Comparison of ENCODE assay signal across 8 mouse cellular contexts in the genomic region with DNA sequence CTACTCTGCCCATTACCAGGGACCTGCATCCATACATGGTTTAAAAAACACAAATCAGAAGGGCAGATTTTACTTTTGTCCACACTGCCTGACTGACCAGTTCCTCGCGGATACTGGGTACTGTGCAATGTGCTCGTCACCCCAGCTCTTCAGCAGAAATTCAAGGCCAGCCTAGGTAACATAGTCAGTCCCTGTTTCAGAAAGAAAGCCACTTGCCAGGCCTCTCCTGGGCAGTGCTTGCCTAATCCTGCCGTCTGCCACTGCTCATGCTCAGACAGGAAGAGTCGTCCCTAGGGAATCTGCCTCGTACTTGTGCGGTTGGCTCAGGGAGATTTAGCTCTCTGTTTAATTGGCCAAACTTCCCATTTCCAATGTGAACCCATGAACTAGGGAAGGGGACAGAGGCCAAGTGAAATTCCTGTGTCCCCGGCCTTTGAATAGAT. TPM values are rescaled to one million over a fixed set of nuclear protein-coding genes. Genes with fewer than 3 reads are reported as not detected.
DNase-seq lines count a peak whose midpoint lies in the region; ATAC-seq and TF ChIP-seq lines count a peak whose summit lies in the region.

No protein-coding gene starts in this region.

- H3K36me3 ChIP-seq in heart, adult 2 months (ENCODE audit: control insufficient read depth, insufficient read depth, low read length): no peaks in the 10 kb centered on the region; the same call in 1 of the 2 replicates
- peaks cover 23% of the 10 kb centered on the region for H3K36me3 ChIP-seq in kidney, postnatal 0 days (ENCODE audit: insufficient read depth, low read length)

- H3K9me3 ChIP-seq in kidney, postnatal 0 days (replicated peaks; ENCODE audit: low read length): no peaks in the 10 kb centered on the region

- H3K27me3 ChIP-seq in heart, adult 2 months (ENCODE audit: control insufficient read depth, insufficient read depth, low read length): no peaks in the 10 kb centered on the region
- H3K27me3 ChIP-seq in kidney, postnatal 0 days (ENCODE audit: insufficient read depth, low read length): no peaks in the 10 kb centered on the region

- no peak overlapping the region for H3K4me2 ChIP-seq in kidney, postnatal 0 days (ENCODE audit: low read length)

- peak; percentile 74 for DNase-seq in gastrocnemius, adult 2 months
- no peak for DNase-seq in gastrocnemius, postnatal 10 days
- DNase-seq in adipocyte (ENCODE audit: low spot score): peak; percentile 98
- peak; percentile 65 to 79 for DNase-seq in heart, adult 2 months
- peak; percentile 82 for DNase-seq in kidney, postnatal 0 days (ENCODE audit: low spot score)
- DNase-seq in thymus, postnatal 36 days: no peak
- no peak for DNase-seq in T-cell, adult 2 months (ENCODE audit: low spot score)
- no peak for DNase-seq in layer of hippocampus, adult 11-12 months (ENCODE audit: low spot score)

- TF ChIP-seq POLR2A in heart, adult 2 months (IDR thresholded peaks at IDR 0.05; ENCODE audit: insufficient read depth, low read depth, low read length): no peak

- no peak overlapping the region for H3K9ac ChIP-seq in heart, adult 2 months (ENCODE audit: low read depth, low read length)
- no peak overlapping the region for H3K9ac ChIP-seq in kidney, postnatal 0 days (ENCODE audit: low read depth, low read length)

- no peak for ATAC-seq in kidney, postnatal 0 days (replicated peaks; ENCODE audit: low FRiP score, low read depth)

- peaks cover 38% of the 10 kb centered on the region for H3K4me1 ChIP-seq in heart, adult 2 months (ENCODE audit: control insufficient read depth, insufficient read depth, low read length)
- H3K4me1 ChIP-seq in kidney, postnatal 0 days (replicated peaks; ENCODE audit: insufficient read depth, low read length): peaks cover 5% of the 10 kb centered on the region; the same call in 1 of the 2 replicates

- no peak overlapping the region for H3K4me3 ChIP-seq in gastrocnemius, adult 2 months
- H3K4me3 ChIP-seq in heart, adult 2 months: no peak overlapping the region; the same call in 1 of the 2 replicates
- H3K4me3 ChIP-seq in kidney, postnatal 0 days (replicated peaks; ENCODE audit: low read depth, low read length): no peak overlapping the region

- no peaks in the 10 kb centered on the region for H3K79me2 ChIP-seq in heart, adult 2 months (replicated peaks; ENCODE audit: control insufficient read depth, insufficient read depth, low read length)

- TF ChIP-seq EP300 in heart, adult 2 months (IDR thresholded peaks at IDR 0.05; ENCODE audit: insufficient read depth, low read depth, low read length): 0 out of 2 replicates have a peak, but pooled peaks have one; percentile 29

- 47% methylated on average over 8 of the region's 8 CpGs for WGBS in heart, adult 2 months
- WGBS in kidney, postnatal 0 days: 70% methylated on average over 8 of the region's 8 CpGs

- peak overlapping the region; percentile 88 for H3K27ac ChIP-seq in gastrocnemius, adult 2 months
- H3K27ac ChIP-seq in heart, adult 2 months: peak overlapping the region; percentile 94
- H3K27ac ChIP-seq in kidney, postnatal 0 days: peak overlapping the region; percentile 58

- no peak for TF ChIP-seq CTCF in gastrocnemius, adult 2 months (IDR thresholded peaks at IDR 0.05)
- no peak for TF ChIP-seq CTCF in heart, adult 2 months (IDR thresholded peaks at IDR 0.05)
- no peak for TF ChIP-seq CTCF in kidney, postnatal 0 days (IDR thresholded peaks at IDR 0.05; ENCODE audit: low read depth)

- intact Hi-C loops in gastrocnemius, adult 2 months (cut with DNase I): loop anchor here (1.0 to 5.0 kb wide), 2 partner anchors 107 to 236 kb away; no protein-coding TSS in a partner anchor
- intact Hi-C loops in heart, adult 2 months (cut with DNase I): loop anchor here (1.0 to 5.0 kb wide), 3 partner anchors 61 to 227 kb away; no protein-coding TSS in a partner anchor

RNA-seq across cellular contexts. Expression of gene Rho, which starts 30.0 kb away (rescaled TPM):
- under 1 TPM in 1 of 2 experiments, not detected in 1; 0.06 TPM for total RNA-seq in gastrocnemius, adult 2 months (2021)
- under 1 TPM; 0.19 to 0.32 TPM for total RNA-seq in gastrocnemius, postnatal 10 days (2021)
- total RNA-seq in heart, adult 2 months (2021): under 1 TPM in 1 of 2 experiments, not detected in 1; 0.23 TPM
- polyA plus RNA-seq in heart, adult 2 months (2012; rRNA removed): 0.44 and 1.3 TPM in 2 replicates
- not detected in 2 replicates for polyA plus RNA-seq in kidney, postnatal 0 days (2015; fragmentation: Nextera tagmentation; extraction: Ambion mirVana)

RNA-seq across cellular contexts. Expression of gene H1foo, which starts 43.2 kb away (rescaled TPM):
- not detected for total RNA-seq in gastrocnemius, adult 2 months (2021)
- not detected for total RNA-seq in gastrocnemius, postnatal 10 days (2021)
- total RNA-seq in heart, adult 2 months (2021): not detected
- polyA plus RNA-seq in heart, adult 2 months (2012; rRNA removed): not detected in 2 replicates
- not detected in 2 replicates for polyA plus RNA-seq in kidney, postnatal 0 days (2015; fragmentation: Nextera tagmentation; extraction: Ambion mirVana)

RNA-seq across cellular contexts. Expression of gene Ift122, which starts 48.2 kb away (rescaled TPM):
- total RNA-seq in gastrocnemius, adult 2 months (2021): 1 to 10 TPM; 4.9 to 5.1 TPM
- total RNA-seq in gastrocnemius, postnatal 10 days (2021): 10 to 100 TPM; 19.3 to 21.9 TPM
- total RNA-seq in heart, adult 2 months (2021): 1 to 10 TPM; 6.6 to 7.3 TPM
- polyA plus RNA-seq in heart, adult 2 months (2012; rRNA removed): 12.8 and 15.2 TPM in 2 replicates
- 14.9 and 20.6 TPM in 2 replicates for polyA plus RNA-seq in kidney, postnatal 0 days (2015; fragmentation: Nextera tagmentation; extraction: Ambion mirVana)

RNA-seq across cellular contexts. Expression of gene Mbd4, which starts 48.3 kb away (rescaled TPM):
- under 1 TPM; 0.75 to 0.77 TPM for total RNA-seq in gastrocnemius, adult 2 months (2021)
- total RNA-seq in gastrocnemius, postnatal 10 days (2021): 1 to 10 TPM; 2.3 to 3.7 TPM
- 1 to 10 TPM in 1 of 2 experiments, under 1 TPM in 1; 0.93 to 1.5 TPM for total RNA-seq in heart, adult 2 months (2021)
- 1.2 and 1.5 TPM in 2 replicates for polyA plus RNA-seq in heart, adult 2 months (2012; rRNA removed)
- 10.9 TPM in 2 replicates for polyA plus RNA-seq in kidney, postnatal 0 days (2015; fragmentation: Nextera tagmentation; extraction: Ambion mirVana)

Comparison
In these comparisons a context has a peak if more than half of its experiments do, and no peak if none do; other contexts are left out.
1. DNase-seq: peak in gastrocnemius, adult 2 months (single experiment), adipocyte (single experiment), heart, adult 2 months (2 of 2) and kidney, postnatal 0 days (single experiment); none in gastrocnemius, postnatal 10 days (single experiment), thymus, postnatal 36 days (0 of 2), T-cell, adult 2 months (single experiment) and layer of hippocampus, adult 11-12 months (single experiment).
2. Peak in every context shown above with its lines, with median percentiles within 50 percentile points of each other: H3K27ac ChIP-seq.